Mouse (Mus musculus) heart, embryonic 15.5 days (tissue): ENCODE measurements around the gene Slamf9. TPM values are rescaled to one million over a fixed set of nuclear protein-coding genes. Genes with fewer than 3 reads are reported as not detected.
A peak's percentile ranks its signal among the peaks of the same experiment; 100 is the strongest.

Experiments used
- ATAC-seq: fragments of 200-750 bp; cut with Nextera tagmentation; replicated peaks from 2 replicates; pipeline ENCODE4 v1.8.0; 2017; ENCODE audit warnings: low read depth, moderate TSS enrichment; ENCODE audit not compliant: insufficient number of reproducible peaks, insufficient read depth, low FRiP score
- H3K27ac ChIP-seq: fragments of 300-500 bp; sonication (generic); 2 replicates; pipeline ENCODE4 v1.5.1; 2015; ENCODE audit warnings: mild to moderate bottlenecking, inconsistent platforms
- H3K27me3 ChIP-seq: fragments of 300-500 bp; sonication (generic); 2 replicates; pipeline ENCODE4 v1.6.1; 2015; ENCODE audit warnings: inconsistent platforms
- H3K36me3 ChIP-seq: fragments of 300-500 bp; sonication (generic); 2 replicates; pipeline ENCODE4 v1.6.1; 2015; ENCODE audit warnings: mild to moderate bottlenecking, inconsistent platforms
- H3K4me1 ChIP-seq: fragments of 300-500 bp; sonication (generic); replicated peaks from 2 replicates; pipeline ENCODE4 v1.6.1; 2015; ENCODE audit warnings: inconsistent platforms
- H3K4me2 ChIP-seq: fragments of 300-500 bp; sonication (generic); 2 replicates; pipeline ENCODE4 v1.6.1; 2015; ENCODE audit warnings: inconsistent platforms, mild to moderate bottlenecking, moderate library complexity
- H3K4me3 ChIP-seq: fragments of 300-500 bp; sonication (generic); 2 replicates; pipeline ENCODE4 v1.5.1; 2015; ENCODE audit warnings: mild to moderate bottlenecking, inconsistent platforms
- H3K9ac ChIP-seq: fragments of 300-500 bp; sonication (generic); 2 replicates; pipeline ENCODE4 v1.6.1; 2015; ENCODE audit warnings: mild to moderate bottlenecking, inconsistent platforms
- H3K9me3 ChIP-seq: fragments of 300-500 bp; sonication (generic); replicated peaks from 2 replicates; pipeline ENCODE4 v1.6.1; 2016; ENCODE audit warnings: inconsistent platforms
- WGBS: fragments of 180-500 bp; shearing (Covaris S2); methylation state at CpG from one replicate; pipeline ENCODE4 v1.1.7; 2015; ENCODE audit warnings: mixed read lengths; 5-methylcytosine and 5-hydroxymethylcytosine counted together
- polyA plus RNA-seq: library from polyadenylated mRNA; unstranded; fragments of >200 nt; fragmentation: Nextera tagmentation; extraction: Ambion mirVana; gene quantifications from 2 replicates; pipeline ENCODE4 v1.2.1, GENCODE M21; 2015

The Slamf9 gene
- polyA plus RNA-seq, 1 experiment from 2014 or later: 0.83 TPM

DNA sequence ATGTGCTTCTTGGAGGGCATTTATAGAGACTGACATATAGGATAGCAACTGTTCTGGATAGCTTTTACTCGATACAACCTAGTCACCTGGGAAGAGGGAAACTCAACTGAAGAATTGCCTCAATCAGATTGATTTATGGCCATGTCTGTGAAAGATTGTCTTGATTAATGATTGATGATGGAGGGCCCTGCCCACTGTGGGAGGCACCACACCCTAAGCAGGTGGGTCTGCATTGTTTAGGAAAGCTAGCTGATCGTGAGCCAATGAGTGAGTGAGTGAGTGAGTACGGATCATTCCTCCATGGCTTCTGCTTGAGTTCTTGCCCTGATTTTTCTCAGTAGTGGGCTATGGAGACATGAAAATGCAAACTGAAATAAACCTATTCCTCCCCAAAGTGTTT is 34.6 kb upstream of the Slamf9 start:
- no peaks in the 10 kb centered on the region for H3K9me3 ChIP-seq
- no peaks in the 10 kb centered on the region for H3K36me3 ChIP-seq
- 79% methylated on average over 3 of the region's 3 CpGs for WGBS
- no peak for ATAC-seq
- no peak overlapping the region for H3K4me3 ChIP-seq
- no peak overlapping the region for H3K27ac ChIP-seq
- H3K27me3 ChIP-seq: no peaks in the 10 kb centered on the region
- H3K9ac ChIP-seq: no peak overlapping the region
- H3K4me1 ChIP-seq: no peaks in the 10 kb centered on the region; the same call in 1 of the 2 replicates
- no peak overlapping the region for H3K4me2 ChIP-seq

- Histone ChIP-seq H3K4me1 (no peaks in the 10 kb centered on the region), H3K9ac (no peak overlapping the region), H3K9me3 (no peaks in the 10 kb centered on the region), H3K36me3 (no peaks in the 10 kb centered on the region), H3K27ac (no peak overlapping the region), H3K4me3 (no peak overlapping the region), H3K27me3 (no peaks in the 10 kb centered on the region), H3K4me2 (no peak overlapping the region)
- no peak for ATAC-seq
- 82% methylated on average over 9 of the region's 9 CpGs for WGBS
These were observed 33.2 kb upstream of the Slamf9 start for GRCm38 (mm10) chr1:172441935-172442445.

DNA sequence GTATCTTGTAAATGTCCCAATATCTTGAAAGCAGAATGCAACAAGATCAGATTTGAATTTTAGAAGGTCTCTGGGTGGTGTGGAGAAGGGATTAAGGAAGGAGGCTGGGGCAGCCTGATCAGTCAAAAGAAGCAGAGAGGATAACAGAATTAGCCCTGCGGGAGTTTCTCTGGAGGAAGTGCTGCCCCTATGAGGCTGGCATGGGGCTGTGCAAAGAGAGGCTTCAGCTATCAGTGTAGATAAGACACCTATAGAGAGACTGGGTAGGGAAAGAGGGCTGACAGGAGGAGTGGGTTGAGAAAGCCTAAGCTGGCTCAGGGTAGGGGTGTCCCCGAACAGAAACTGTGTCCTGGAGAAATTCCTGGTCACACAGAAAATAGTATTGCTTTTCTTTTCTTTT is 24.9 kb upstream of the Slamf9 start:
- 0 out of 2 replicates have a peak, but pooled peaks have one; percentile 31 for ATAC-seq
- H3K9ac ChIP-seq: no peak overlapping the region

GRCm38 (mm10) chr1:172450848-172451470 is 24.2 kb upstream of the Slamf9 start:
- H3K27me3 ChIP-seq: no peaks in the 10 kb centered on the region
- H3K4me3 ChIP-seq: no peak overlapping the region
- no peaks in the 10 kb centered on the region for H3K9me3 ChIP-seq
- H3K9ac ChIP-seq: no peak overlapping the region
- H3K27ac ChIP-seq: no peak overlapping the region
- WGBS: 42% methylated on average over 17 of the region's 17 CpGs
- no peak for ATAC-seq
- no peak overlapping the region for H3K4me2 ChIP-seq
- no peaks in the 10 kb centered on the region for H3K36me3 ChIP-seq
- H3K4me1 ChIP-seq: peaks cover 4% of the 10 kb centered on the region; the same call in 1 of the 2 replicates

More for the DNA sequence above, 24.9 kb upstream of the Slamf9 start:
- H3K4me2 ChIP-seq: no peak overlapping the region
- WGBS: 24% methylated on average over 2 of the region's 2 CpGs
- H3K4me3 ChIP-seq: no peak overlapping the region
- peaks cover 4% of the 10 kb centered on the region; the same call in 1 of the 2 replicates for H3K4me1 ChIP-seq
- no peak overlapping the region for H3K27ac ChIP-seq
- H3K36me3 ChIP-seq: no peaks in the 10 kb centered on the region
- H3K9me3 ChIP-seq: no peaks in the 10 kb centered on the region
- no peaks in the 10 kb centered on the region for H3K27me3 ChIP-seq

- no peak overlapping the region for H3K27ac ChIP-seq
- H3K36me3 ChIP-seq: no peaks in the 10 kb centered on the region
- 67% methylated on average over 2 of the region's 2 CpGs for WGBS
- H3K4me3 ChIP-seq: no peak overlapping the region
- peaks cover 4% of the 10 kb centered on the region; the same call in 1 of the 2 replicates for H3K4me1 ChIP-seq
- H3K9ac ChIP-seq: no peak overlapping the region
- no peaks in the 10 kb centered on the region for H3K27me3 ChIP-seq
- no peak overlapping the region for H3K4me2 ChIP-seq
- ATAC-seq: no peak
- no peaks in the 10 kb centered on the region for H3K9me3 ChIP-seq
These were observed 22.2 kb upstream of the Slamf9 start for GRCm38 (mm10) chr1:172452911-172453310.

DNA sequence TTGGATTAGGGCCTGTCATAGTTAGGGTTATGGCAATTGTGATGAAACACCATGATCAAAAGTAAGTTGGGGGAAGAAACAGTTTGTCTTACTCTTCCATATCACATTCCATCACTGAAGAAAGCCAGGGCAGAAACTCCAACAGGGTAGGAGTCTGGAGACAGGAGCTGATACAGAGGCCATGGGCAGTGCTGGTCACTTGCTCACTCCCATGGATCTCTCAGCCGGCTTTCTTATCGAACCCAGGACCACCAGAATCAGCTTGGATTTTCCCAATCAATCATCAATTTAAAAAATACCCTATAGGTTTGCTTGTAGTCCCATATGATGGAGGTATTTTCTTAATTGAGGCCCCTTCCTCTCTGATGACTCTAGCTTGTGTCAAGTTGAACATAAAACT is 21.3 kb upstream of the Slamf9 start:
- ATAC-seq: no peak
- no peak overlapping the region for H3K4me2 ChIP-seq
- no peaks in the 10 kb centered on the region for H3K27me3 ChIP-seq
- H3K36me3 ChIP-seq: no peaks in the 10 kb centered on the region
- no peak overlapping the region for H3K27ac ChIP-seq
- H3K9ac ChIP-seq: no peak overlapping the region
- no peaks in the 10 kb centered on the region for H3K9me3 ChIP-seq
- peaks cover 4% of the 10 kb centered on the region; the same call in 1 of the 2 replicates for H3K4me1 ChIP-seq
- H3K4me3 ChIP-seq: no peak overlapping the region
- WGBS: 84% methylated on average over 2 of the region's 2 CpGs

DNA sequence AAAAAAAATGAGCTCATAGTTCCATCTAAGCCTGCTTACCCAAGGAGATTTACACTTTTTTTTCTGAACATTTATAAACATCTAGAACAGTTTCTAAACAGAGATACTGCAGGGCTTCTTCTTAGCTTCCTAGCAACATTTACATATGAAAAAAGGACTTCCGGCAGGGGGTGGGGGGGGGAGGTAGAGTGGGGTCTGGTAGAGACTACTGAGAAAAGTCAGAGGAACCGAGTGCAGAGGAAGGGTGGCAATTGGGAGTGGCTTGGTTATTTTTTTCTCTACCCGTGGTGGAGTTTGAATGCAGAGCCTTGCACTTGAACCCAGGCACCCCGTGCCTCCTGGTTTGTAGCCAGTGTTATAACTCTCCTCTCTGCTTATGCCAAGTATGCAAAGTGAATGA is 19.7 kb upstream of the Slamf9 start:
- no peaks in the 10 kb centered on the region for H3K36me3 ChIP-seq
- no peak overlapping the region for H3K4me2 ChIP-seq
- H3K27me3 ChIP-seq: no peaks in the 10 kb centered on the region
- no peak for ATAC-seq
- no peak overlapping the region for H3K27ac ChIP-seq
- peaks cover 4% of the 10 kb centered on the region; the same call in 1 of the 2 replicates for H3K4me1 ChIP-seq
- H3K9ac ChIP-seq: no peak overlapping the region
- H3K9me3 ChIP-seq: no peaks in the 10 kb centered on the region
- no peak overlapping the region for H3K4me3 ChIP-seq
- 20% methylated on average over 4 of the region's 4 CpGs for WGBS

DNA sequence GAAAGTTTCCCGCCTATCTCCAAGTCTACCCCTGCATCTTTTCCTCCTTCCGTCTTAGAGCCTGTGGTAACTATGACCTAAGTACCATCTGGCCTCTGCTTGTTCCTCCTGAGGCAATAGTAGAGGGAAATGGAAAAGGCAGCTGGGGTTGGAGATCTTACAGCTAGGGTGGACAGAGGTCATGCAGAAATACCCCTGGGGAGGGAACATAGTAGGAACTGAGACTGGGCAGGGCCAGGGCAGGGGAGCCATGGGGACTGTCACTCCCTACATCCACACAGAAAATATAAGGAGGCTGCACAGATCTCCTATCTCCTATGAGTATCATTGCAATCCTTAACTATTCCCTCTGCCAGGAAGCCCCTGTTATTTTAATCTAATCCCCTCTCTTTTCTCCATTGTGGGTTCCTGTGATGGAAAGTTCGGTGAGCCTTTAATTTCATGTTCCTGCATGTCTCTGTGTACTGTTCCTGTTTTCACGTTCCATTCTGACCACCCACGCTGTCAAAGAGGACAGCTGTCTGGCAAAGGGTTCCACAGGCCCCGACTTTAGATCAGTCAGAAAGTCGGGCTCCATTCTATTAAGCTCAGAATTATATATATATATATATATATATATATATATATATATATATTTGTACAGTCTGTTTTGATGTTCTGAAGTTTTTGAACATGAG is 19.0 kb upstream of the Slamf9 start:
- H3K9ac ChIP-seq: no peak overlapping the region
- no peaks in the 10 kb centered on the region for H3K27me3 ChIP-seq
- H3K4me3 ChIP-seq: no peak overlapping the region
- peaks cover under 1% of the 10 kb centered on the region; the same call in 1 of the 2 replicates for H3K4me1 ChIP-seq
- no peak for ATAC-seq
- no peaks in the 10 kb centered on the region for H3K9me3 ChIP-seq
- no peak overlapping the region for H3K27ac ChIP-seq
- no peak overlapping the region for H3K4me2 ChIP-seq
- 52% methylated on average over 7 of the region's 7 CpGs for WGBS
- H3K36me3 ChIP-seq: no peaks in the 10 kb centered on the region

DNA sequence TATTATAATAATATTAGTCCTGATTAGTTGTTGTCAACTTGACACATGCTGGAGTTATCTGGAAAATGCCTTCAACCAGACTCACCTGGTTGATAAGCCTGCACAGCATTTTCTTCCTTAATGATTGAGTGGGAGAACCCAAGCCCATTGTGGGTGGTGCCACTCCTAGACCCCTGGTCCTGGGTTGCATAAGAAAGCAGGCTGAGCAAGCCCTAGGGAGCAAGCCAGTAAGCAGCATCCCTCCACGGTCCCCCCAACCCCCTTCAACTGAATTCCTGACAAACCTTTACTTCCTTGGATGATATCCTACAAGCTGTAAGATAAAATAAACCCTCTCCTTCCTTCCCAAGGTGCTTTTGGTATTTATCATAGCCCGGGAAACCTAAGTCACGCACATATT is 18.0 kb upstream of the Slamf9 start:
- no peak overlapping the region for H3K4me2 ChIP-seq
- no peak overlapping the region for H3K27ac ChIP-seq
- 77% methylated on average over 3 of the region's 3 CpGs for WGBS
- H3K9me3 ChIP-seq: no peaks in the 10 kb centered on the region
- no peak overlapping the region for H3K9ac ChIP-seq
- no peaks in the 10 kb centered on the region for H3K4me1 ChIP-seq
- no peaks in the 10 kb centered on the region for H3K27me3 ChIP-seq
- ATAC-seq: no peak
- H3K4me3 ChIP-seq: no peak overlapping the region
- no peaks in the 10 kb centered on the region for H3K36me3 ChIP-seq

GRCm38 (mm10) chr1:172458041-172458440 is 17.1 kb upstream of the Slamf9 start:
- ATAC-seq: no peak

DNA sequence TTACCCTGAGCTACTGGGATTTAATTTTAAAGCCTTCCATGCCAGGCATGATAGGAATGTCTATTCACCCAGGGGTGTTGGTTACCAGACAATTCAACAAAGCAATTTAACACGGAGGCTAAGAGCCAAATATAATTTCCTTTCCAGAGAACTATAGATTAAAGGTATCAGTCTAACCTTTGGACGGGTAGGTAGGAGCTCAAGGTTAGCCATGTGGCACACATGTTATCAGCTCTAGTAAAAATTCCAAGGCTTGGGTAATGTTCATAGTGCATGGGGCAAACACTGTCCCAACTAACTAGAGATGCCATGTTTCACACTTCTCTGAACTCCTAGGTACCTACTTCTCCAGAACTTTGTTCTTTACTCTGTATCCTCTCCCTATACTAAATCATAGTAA is 13.6 kb upstream of the Slamf9 start:
- Histone ChIP-seq H3K9ac (no peak overlapping the region), H3K4me1 (no peaks in the 10 kb centered on the region), H3K27ac (no peak overlapping the region), H3K4me2 (no peak overlapping the region), H3K9me3 (no peaks in the 10 kb centered on the region), H3K27me3 (no peaks in the 10 kb centered on the region), H3K4me3 (no peak overlapping the region), H3K36me3 (no peaks in the 10 kb centered on the region)
- 23% methylated on average over 2 of the region's 2 CpGs for WGBS
- no peak for ATAC-seq

More at GRCm38 (mm10) chr1:172458041-172458440, 17.1 kb upstream of the Slamf9 start:
- Histone ChIP-seq H3K9me3 (no peaks in the 10 kb centered on the region), H3K4me3 (no peak overlapping the region), H3K36me3 (no peaks in the 10 kb centered on the region), H3K27ac (no peak overlapping the region), H3K9ac (no peak overlapping the region), H3K27me3 (no peaks in the 10 kb centered on the region), H3K4me1 (no peaks in the 10 kb centered on the region), H3K4me2 (no peak overlapping the region)
- 77% methylated on average over 3 of the region's 3 CpGs for WGBS
